Mouse (Mus musculus) olfactory bulb, adult 2 months (tissue): ENCODE data around the gene Hnrnpul1. TPM values are rescaled to one million over a fixed set of nuclear protein-coding genes. Genes with fewer than 3 reads are reported as not detected.

Experiments
- H3K27ac ChIP-seq: fragments of 200-500 bp; 2 replicates; pipeline ENCODE4 v1.5.1; 2012; ENCODE audit warnings: low read depth, low read length; ENCODE audit not compliant: insufficient read depth
- H3K4me1 ChIP-seq: fragments of 200-500 bp; 2 replicates; pipeline ENCODE4 v1.6.1; 2012; ENCODE audit warnings: low read length; ENCODE audit not compliant: control insufficient read depth, insufficient read depth
- H3K4me3 ChIP-seq: fragments of 200-500 bp; 2 replicates; pipeline ENCODE4 v1.5.1; 2012; ENCODE audit warnings: mild to moderate bottlenecking, low read depth, low read length, moderate library complexity; ENCODE audit not compliant: insufficient read depth
- CTCF ChIP-seq: fragments of 200-500 bp; IDR thresholded peaks from 2 replicates; pipeline ENCODE4 v1.5.1; 2012; ENCODE audit warnings: low read depth, mild to moderate bottlenecking, low read length, moderate library complexity; ENCODE audit not compliant: insufficient read depth
- POLR2A ChIP-seq: fragments of 200-500 bp; IDR thresholded peaks from 2 replicates; pipeline ENCODE4 v1.6.1; 2012; ENCODE audit warnings: mild to moderate bottlenecking, low read depth, low read length, moderate library complexity; ENCODE audit not compliant: insufficient read depth
- WGBS: fragments of 180-500 bp; shearing (Covaris S2); methylation state at CpG from one replicate; pipeline ENCODE4 v1.1.7; 2018; 5-methylcytosine and 5-hydroxymethylcytosine counted together
- polyA plus RNA-seq: library from polyadenylated mRNA; stranded (reverse); fragments of >200 nt; gene quantifications from 2 replicates; pipeline ENCODE4 v1.2.4, GENCODE M21; 2012; ENCODE audit warnings: low replicate concordance; ENCODE audit not compliant: missing spikeins, insufficient read depth, insufficient read length

The Hnrnpul1 gene
- polyA plus RNA-seq, 1 experiment, result 160 TPM

DNA sequence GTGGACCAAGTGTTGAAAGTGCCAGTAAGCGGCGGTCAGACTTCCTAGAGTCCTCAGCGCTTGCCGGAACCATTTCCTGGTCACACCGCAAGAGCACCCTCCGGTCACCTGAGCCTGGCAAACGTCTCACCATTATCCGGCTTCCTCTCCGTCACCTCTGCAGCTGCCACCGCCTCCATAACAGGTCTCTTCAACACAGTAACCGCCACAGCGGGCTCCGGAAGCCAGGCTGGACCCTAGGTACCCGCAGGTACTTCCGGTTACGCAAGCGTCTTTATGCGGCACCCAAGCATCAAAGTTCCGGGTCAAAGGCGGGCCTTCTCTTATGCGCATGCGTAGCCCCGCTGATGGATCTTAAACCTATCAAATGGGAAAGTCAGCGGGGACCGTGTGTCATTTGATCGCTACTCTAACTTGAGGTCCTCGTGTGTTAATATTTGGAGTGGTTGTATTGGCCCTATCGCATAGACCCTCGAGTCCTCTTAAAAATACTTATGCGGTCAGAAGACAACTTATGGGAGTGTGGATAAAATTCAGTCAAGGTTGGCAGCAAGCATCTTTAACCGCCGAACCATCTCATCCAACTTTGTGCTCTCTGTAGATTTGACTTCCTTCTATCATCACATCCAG lies 35.7 kb downstream of the Hnrnpul1 start, which contains the start of gene Ccdc97:
TSS of gene Ccdc97 (minus strand) at position 301 of the 630 bp plus-strand sequence.
- Histone ChIP-seq H3K4me3 (peak within 1 kb of the TSS; percentile 91), H3K27ac (peak within 1 kb of the TSS; percentile 68), H3K4me1 (peaks cover 7% of the 10 kb centered on the region; the same call in 1 of the 2 replicates)
- 4% methylated on average over 32 of the region's 32 CpGs for WGBS
- TF ChIP-seq CTCF (no peak), POLR2A (peak; percentile 73)

DNA sequence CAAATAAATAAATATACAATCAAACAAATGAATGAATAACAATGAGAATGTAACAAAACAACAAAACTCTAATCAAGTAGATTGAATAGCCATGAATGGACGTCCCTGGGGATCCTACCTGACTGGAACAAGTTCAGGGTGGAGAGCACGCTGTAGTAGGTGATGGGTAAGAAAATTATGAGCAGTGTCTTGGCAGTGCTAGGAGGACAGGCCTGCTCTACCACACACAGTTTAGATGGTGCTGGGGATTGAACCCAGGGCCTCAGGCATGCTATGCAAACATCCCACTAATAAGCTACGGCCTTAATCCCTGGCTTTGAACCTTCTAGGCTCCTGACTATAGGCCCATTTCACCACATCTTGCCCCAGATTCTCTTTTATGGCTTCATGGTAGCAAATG lies 37.1 kb downstream of the Hnrnpul1 start:
- Histone ChIP-seq H3K4me3 (no peak overlapping the region), H3K27ac (no peak overlapping the region), H3K4me1 (peaks cover 15% of the 10 kb centered on the region)
- TF ChIP-seq CTCF (no peak), POLR2A (no peak)
- 88% methylated on average over 3 of the region's 3 CpGs for WGBS

DNA sequence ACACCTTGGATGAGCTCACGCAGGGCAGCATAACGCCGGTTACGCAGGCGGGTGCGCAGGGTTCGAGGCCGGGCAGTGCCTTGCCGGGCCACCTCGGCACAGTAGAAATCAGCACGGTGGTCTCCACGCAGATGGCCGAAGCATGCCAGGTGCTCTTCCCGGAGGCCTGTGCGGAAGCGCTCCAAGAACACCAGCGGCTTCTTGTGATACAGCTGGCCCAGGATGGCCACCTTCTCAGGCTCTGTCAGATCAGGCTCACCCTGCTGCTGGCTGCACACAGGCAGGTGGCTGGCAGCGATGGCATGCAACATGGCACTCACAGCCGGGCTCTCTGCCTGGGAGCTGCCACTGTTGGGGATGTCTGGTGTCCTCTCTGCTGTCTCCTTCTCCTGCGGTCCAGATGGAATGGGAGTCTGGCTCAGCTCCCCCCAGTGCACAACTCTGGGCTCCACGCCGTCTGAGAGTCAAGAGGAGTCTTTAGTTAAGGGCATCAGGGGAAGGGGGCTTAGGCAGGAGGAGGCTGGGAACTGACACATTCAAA lies 38.8 kb downstream of the Hnrnpul1 start:
- 95% methylated on average over 22 of the region's 22 CpGs for WGBS
- H3K27ac ChIP-seq, result no peak overlapping the region
- peaks cover 31% of the 10 kb centered on the region for H3K4me1 ChIP-seq
- no peak overlapping the region for H3K4me3 ChIP-seq
- TF ChIP-seq CTCF (no peak), POLR2A (no peak)

DNA sequence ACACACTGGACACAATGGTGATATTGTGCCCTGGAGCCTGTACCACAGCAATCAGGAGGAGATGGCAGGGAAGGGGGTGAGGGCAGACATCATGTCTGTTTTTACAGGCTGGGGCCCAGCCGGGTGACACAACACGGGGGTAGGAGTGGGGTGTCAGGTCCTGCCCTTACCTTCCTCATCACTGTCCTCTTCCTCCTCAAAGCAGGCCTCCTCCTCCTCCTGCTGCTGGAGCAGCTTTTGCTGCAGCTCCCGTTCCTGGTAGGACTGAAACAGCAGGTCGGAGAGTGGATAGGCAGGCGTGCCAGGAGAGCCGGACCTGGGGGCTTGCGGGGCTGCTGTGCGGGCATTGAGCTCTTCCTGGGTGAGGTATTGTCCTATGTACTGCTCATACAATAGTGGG lies 40.0 kb downstream of the Hnrnpul1 start:
- H3K27ac ChIP-seq, result no peak overlapping the region
- no peak for TF ChIP-seq CTCF
- TF ChIP-seq POLR2A, result no peak
- H3K4me3 ChIP-seq, result no peak overlapping the region
- 86% methylated on average over 8 of the region's 8 CpGs for WGBS
- H3K4me1 ChIP-seq, result peaks cover 41% of the 10 kb centered on the region

DNA sequence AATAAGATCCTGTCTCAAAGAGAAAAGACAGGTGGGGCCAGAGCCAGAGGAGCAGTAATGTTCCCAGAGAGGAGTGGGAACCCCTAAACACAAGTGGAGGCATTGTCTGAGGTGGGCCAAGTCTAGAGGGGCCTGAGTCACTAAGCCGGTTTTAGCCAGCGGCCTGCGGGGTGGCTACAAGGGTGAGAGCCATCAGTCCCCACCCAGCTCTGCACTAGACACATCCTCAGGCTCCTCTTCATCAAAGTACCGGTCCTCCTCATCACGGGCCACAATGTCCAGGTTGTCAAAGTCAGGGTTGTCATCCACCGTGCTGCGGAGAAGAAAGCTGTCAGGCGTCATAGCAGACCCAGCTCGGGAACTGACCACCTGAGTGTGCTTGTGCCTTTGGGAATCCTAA lies 41.8 kb downstream of the Hnrnpul1 start:
- no peak overlapping the region for H3K4me3 ChIP-seq
- no peak for TF ChIP-seq POLR2A
- no peak for TF ChIP-seq CTCF
- H3K4me1 ChIP-seq, result peaks cover 41% of the 10 kb centered on the region
- 89% methylated on average over 9 of the region's 9 CpGs for WGBS
- H3K27ac ChIP-seq, result no peak overlapping the region

DNA sequence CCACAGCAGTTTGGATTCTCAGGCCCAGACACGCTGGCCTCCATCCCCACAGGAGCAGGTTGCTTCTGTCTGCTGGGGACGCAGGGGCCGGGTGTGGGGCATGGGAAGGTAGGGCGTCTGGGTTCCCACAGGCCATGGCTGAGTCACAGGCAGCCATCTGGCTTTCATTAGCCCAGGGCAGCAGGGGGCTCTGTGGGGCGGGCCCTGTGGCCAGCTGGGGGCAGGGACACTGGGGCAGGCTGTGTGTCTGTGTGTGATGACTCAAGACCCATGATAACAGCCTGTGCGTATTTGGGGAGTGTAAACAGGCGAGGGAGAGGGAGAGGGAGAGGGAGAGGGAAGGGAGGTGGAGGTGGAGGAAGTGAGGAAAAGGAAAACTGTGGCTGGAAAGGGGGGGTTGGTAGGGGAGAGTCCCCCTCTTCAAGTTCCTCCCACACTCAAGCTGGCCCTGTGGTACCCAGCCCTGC lies 42.8 kb downstream of the Hnrnpul1 start:
- peak overlapping the region; percentile 71 for H3K27ac ChIP-seq
- peaks cover 45% of the 10 kb centered on the region for H3K4me1 ChIP-seq
- no peak overlapping the region for H3K4me3 ChIP-seq
- WGBS, result 20% methylated on average over 7 of the region's 7 CpGs
- no peak for TF ChIP-seq POLR2A
- TF ChIP-seq CTCF, result no peak

DNA sequence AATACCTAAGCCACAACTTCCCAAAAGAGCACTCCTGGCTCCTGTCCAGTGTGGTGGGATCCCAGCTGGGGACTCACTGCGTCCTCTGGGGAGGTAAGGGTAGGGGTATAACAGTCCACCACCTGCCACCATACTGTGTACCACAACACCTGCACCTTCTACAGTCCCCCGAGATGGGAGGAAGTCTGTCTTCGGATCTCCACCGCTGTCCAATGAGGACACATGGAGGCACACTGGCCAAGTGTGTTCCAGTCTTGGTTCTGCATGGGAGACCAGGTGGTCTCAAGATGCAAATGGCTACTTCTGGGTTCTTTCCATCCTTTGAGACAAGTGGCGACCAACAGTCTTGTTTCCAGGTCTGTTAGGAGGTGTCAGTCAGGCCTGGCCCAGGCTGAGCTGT lies 43.4 kb downstream of the Hnrnpul1 start:
- Histone ChIP-seq H3K4me1 (peaks cover 45% of the 10 kb centered on the region), H3K27ac (no peak overlapping the region), H3K4me3 (no peak overlapping the region)
- 64% methylated on average over 5 of the region's 5 CpGs for WGBS
- TF ChIP-seq CTCF (no peak), POLR2A (no peak)

DNA sequence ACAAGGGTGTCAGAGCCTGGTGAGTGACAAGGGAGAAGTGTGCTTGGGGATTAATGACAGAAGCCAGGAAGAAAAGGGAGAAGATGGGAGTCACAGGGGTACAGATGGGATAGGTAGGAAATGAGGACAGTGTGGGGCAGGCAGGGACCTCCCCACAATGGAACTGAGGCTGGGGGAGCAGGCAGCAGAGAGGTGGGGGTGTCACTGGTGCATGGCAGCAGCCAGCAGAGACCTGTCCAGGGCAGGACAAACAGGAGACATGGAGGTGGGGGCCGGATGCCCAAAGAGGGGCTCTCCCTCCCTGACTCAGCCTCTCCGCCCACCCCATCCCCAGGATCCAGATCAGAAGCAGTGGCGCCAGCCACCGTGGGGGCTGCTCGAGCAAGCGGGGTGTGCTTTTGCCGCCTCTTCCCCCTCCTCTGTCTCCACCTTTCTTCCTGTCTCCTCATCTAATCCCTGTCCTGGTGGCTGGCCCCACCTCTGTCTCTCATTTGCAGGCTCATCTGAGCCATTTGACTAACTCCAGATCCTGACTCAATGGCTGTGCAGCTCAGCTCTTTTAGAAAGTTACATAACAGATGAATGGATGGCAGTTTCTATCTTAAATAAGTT lies 43.9 kb downstream of the Hnrnpul1 start:
- TF ChIP-seq CTCF, result no peak
- TF ChIP-seq POLR2A, result no peak
- peaks cover 47% of the 10 kb centered on the region for H3K4me1 ChIP-seq
- 11% methylated on average over 6 of the region's 7 CpGs for whole genome bisulfite sequencing
- no peak overlapping the region for H3K4me3 ChIP-seq
- no peak overlapping the region for H3K27ac ChIP-seq

DNA sequence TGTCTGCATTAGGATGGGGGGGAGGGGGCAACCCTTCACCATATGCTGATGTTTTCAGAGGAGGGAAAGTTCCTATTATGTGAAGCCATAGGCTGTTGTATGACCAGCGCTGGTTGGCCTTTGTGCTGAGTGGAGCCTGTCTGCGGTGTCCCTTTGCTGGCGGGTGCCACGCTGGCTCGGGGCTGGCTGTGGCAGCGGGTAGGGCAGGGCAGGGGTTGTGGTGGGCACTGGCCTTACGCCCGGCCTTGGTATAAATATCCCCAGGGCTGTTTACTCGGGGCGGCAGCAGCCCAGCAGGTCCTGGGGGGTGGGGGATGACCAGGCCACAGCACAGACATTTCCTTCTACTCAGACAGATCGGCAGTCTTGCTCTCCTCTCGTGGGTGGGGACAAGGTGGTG lies 44.6 kb downstream of the Hnrnpul1 start:
- Histone ChIP-seq H3K4me3 (no peak overlapping the region), H3K4me1 (peaks cover 49% of the 10 kb centered on the region), H3K27ac (no peak overlapping the region)
- WGBS, result 11% methylated on average over 12 of the region's 12 CpGs
- TF ChIP-seq POLR2A (no peak), CTCF (no peak)
